Mouse (Mus musculus): ENCODE measurements around the gene Gm826. TPM values are rescaled to one million over a fixed set of nuclear protein-coding genes. Genes with fewer than 3 reads are reported as not detected.

Gene Gm826
- polyA plus RNA-seq, 1 experiment from 2014 or later = 0.28 TPM

GRCm38 (mm10) chr2:160305070-160305469, 28.9 kb downstream of the Gm826 start:
- no peaks in the 10 kb centered on the region for H3K9me3 ChIP-seq (replicated peaks)
- WGBS = 91% methylated on average over 3 of the region's 3 CpGs
- H3K36me3 ChIP-seq = no peaks in the 10 kb centered on the region
- H3K27ac ChIP-seq = no peak overlapping the region
- no peaks in the 10 kb centered on the region for H3K4me1 ChIP-seq
- DNase-seq (ENCODE audit: low spot score) = no peak
- H3K4me3 ChIP-seq = no peak overlapping the region
- H3K27me3 ChIP-seq (ENCODE audit: low read depth, poor library complexity, severe bottlenecking) = no peaks in the 10 kb centered on the region

DNA sequence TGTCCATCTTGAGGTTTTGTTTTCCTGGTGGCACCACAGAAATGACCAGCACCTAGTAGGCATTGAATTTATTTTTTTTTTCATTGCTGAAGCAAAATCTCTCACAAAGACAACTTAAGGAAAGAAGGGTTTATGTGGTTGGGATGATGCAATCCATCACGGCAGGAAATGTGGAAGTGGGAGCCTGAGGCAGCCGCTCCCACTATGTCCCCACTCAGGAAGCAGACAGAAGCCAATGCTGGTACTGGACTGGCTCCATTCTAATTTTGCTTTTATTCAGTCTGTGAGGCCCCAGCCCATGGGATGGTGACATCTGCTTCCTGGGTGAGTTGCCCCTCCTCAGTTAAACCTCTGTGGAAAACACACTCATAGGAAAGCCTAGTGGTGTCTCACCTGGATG, 30.0 kb downstream of the Gm826 start:
- Histone ChIP-seq H3K36me3 (no peaks in the 10 kb centered on the region), H3K9me3 (replicated peaks) (no peaks in the 10 kb centered on the region), H3K4me1 (no peaks in the 10 kb centered on the region), H3K4me3 (no peak overlapping the region), H3K27me3 (ENCODE audit: low read depth, poor library complexity, severe bottlenecking) (no peaks in the 10 kb centered on the region), H3K27ac (no peak overlapping the region)
- no peak for DNase-seq (ENCODE audit: low spot score)
- WGBS = 88% methylated on average over 2 of the region's 2 CpGs

DNA sequence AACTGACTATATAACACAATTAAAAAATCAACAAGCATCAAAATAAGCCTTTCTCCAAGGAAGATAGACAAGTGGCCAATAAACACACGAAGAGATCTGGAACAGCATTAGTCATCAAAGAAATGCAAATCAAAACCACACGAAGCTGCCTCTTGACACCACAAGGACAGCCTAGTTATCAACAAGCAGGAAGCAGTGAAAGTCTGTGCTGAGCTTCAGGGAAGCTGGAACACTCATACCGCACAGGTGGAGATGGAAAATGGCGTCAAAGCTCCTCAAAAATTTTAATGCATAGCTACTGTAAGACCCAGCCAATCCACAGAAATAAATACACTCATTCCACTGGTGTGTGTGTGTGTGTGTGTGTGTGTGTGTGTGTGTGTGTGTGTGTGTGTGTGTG, 31.9 kb downstream of the Gm826 start:
- H3K4me3 ChIP-seq = no peak overlapping the region
- no peaks in the 10 kb centered on the region for H3K4me1 ChIP-seq
- 60% methylated on average over 4 of the region's 4 CpGs for WGBS
- H3K9me3 ChIP-seq (replicated peaks) = no peaks in the 10 kb centered on the region
- no peak overlapping the region for H3K27ac ChIP-seq
- no peak for DNase-seq (ENCODE audit: low spot score)
- no peaks in the 10 kb centered on the region for H3K36me3 ChIP-seq
- H3K27me3 ChIP-seq (ENCODE audit: low read depth, poor library complexity, severe bottlenecking) = no peaks in the 10 kb centered on the region

DNA sequence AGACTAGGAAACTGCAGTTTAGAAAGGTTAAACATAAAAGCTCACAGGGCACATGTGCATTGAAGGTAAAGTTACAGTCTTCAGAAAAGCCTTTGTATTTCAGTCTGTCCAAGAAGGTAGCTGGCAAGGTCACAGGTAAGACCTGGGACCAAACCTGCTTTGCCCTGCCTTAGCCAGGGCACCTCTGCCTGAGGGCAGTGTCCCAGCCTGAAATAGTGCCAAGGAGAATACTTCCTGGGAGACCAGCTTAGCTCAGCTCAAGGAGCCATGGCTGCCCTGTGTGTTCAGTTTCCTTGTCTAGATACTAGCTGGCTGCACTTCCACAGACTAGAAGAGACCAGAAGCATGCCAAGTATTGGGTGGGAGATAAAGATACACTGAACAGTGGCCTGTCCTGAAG, 35.4 kb downstream of the Gm826 start:
- no peak overlapping the region for H3K4me3 ChIP-seq
- no peaks in the 10 kb centered on the region for H3K9me3 ChIP-seq (replicated peaks)
- no peaks in the 10 kb centered on the region for H3K27me3 ChIP-seq (ENCODE audit: low read depth, poor library complexity, severe bottlenecking)
- no peaks in the 10 kb centered on the region for H3K4me1 ChIP-seq
- no peaks in the 10 kb centered on the region for H3K36me3 ChIP-seq
- no peak overlapping the region for H3K27ac ChIP-seq
- DNase-seq (ENCODE audit: low spot score) = no peak

DNA sequence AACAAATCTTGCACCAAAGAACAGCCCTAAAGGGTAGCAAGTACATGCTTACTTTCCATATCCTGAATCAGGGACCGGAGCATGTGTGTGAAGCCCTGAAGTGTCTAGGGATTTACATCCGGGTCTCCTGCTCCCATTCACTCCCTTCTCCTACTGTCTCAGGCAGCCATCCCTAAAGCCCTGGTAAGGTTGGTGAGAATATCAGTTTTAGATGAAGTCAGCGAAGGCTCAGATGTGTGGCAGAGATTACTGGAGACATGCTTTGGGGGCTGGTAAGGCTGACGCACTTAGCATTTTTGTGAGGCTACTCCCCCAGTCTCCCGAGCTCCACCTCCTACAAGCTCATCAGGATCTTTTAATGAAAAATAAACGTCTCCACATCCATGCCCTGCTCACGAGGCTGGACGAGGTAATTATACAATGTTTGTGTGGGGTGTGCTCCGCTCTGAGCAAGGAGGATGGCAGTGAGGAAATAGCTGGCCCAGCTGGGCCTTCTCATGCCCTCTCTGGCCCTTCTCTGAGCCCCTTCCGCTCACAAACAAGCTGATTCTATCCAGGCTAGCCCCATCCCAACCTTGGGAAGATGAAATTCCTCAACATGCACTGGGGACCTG, 45.3 kb downstream of the Gm826 start:
- DNase-seq (ENCODE audit: low spot score) = no peak
- Histone ChIP-seq H3K27me3 (ENCODE audit: low read depth, poor library complexity, severe bottlenecking) (no peaks in the 10 kb centered on the region), H3K4me3 (no peak overlapping the region), H3K4me1 (no peaks in the 10 kb centered on the region), H3K27ac (no peak overlapping the region), H3K36me3 (no peaks in the 10 kb centered on the region), H3K9me3 (replicated peaks) (no peaks in the 10 kb centered on the region)
- WGBS = 79% methylated on average over 10 of the region's 10 CpGs

DNA sequence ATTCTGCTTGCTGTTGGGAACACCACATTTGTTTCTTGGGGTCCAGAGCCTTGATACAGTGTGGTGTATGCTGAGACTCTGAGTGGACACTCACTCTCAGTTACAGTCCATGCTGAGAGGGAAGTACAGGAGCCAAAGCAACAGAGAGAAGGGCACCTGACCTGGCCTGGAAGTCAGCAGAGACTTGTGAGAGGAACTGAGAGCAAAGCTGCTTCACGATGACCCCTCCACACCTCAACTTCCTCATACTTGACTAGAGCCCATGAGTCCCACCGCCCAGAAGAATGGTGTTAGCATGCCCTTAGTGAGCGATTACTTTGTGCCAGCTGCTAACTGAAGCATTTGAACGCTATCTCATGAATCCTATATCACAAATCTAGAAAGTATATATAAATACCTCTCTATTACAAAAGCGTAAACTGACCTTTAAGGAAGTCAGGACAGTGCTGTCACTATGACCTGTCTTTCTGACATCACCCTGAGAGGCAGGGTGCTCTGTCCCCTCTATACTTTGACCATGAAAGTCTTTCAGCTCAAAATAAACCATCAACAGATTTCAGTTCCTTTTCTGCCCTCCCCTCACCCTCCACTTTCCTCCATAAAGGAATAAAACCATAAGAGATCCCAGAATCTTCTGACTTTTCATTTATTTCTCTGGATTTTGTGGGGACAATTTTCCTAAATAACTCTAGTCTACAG, 57.9 kb downstream of the Gm826 start:
- DNase-seq (ENCODE audit: low spot score) = no peak
- Histone ChIP-seq H3K4me3 (no peak overlapping the region), H3K36me3 (no peaks in the 10 kb centered on the region), H3K9me3 (replicated peaks) (no peaks in the 10 kb centered on the region), H3K27me3 (ENCODE audit: low read depth, poor library complexity, severe bottlenecking) (no peaks in the 10 kb centered on the region), H3K27ac (no peak overlapping the region), H3K4me1 (no peaks in the 10 kb centered on the region)
- 87% methylated on average over 5 of the region's 5 CpGs for WGBS

GRCm38 (mm10) chr2:160267828-160268453, 66.0 kb downstream of the Gm826 start:
- no peaks in the 10 kb centered on the region for H3K9me3 ChIP-seq (replicated peaks)
- no peak for DNase-seq (ENCODE audit: low spot score)
- H3K36me3 ChIP-seq = no peaks in the 10 kb centered on the region
- WGBS = 93% methylated on average over 11 of the region's 11 CpGs
- no peak overlapping the region for H3K4me3 ChIP-seq
- no peak overlapping the region for H3K27ac ChIP-seq
- no peaks in the 10 kb centered on the region for H3K27me3 ChIP-seq (ENCODE audit: low read depth, poor library complexity, severe bottlenecking)
- H3K4me1 ChIP-seq = no peaks in the 10 kb centered on the region

GRCm38 (mm10) chr2:160263861-160264260, 70.1 kb downstream of the Gm826 start:
- no peak overlapping the region for H3K27ac ChIP-seq
- no peaks in the 10 kb centered on the region for H3K27me3 ChIP-seq (ENCODE audit: low read depth, poor library complexity, severe bottlenecking)
- no peak overlapping the region for H3K4me3 ChIP-seq
- no peak for DNase-seq (ENCODE audit: low spot score)
- H3K9me3 ChIP-seq (replicated peaks) = no peaks in the 10 kb centered on the region
- 89% methylated on average over 8 of the region's 8 CpGs for WGBS
- no peaks in the 10 kb centered on the region for H3K4me1 ChIP-seq
- H3K36me3 ChIP-seq = no peaks in the 10 kb centered on the region

- Histone ChIP-seq H3K27ac (no peak overlapping the region), H3K4me3 (no peak overlapping the region), H3K36me3 (no peaks in the 10 kb centered on the region), H3K4me1 (no peaks in the 10 kb centered on the region), H3K27me3 (ENCODE audit: low read depth, poor library complexity, severe bottlenecking) (no peaks in the 10 kb centered on the region), H3K9me3 (replicated peaks) (no peaks in the 10 kb centered on the region)
- WGBS = 91% methylated on average over 3 of the region's 3 CpGs
- DNase-seq (ENCODE audit: low spot score) = no peak
Measured at GRCm38 (mm10) chr2:160261538-160261937, 72.4 kb downstream of the Gm826 start.

Other genes starting within 250 kb of the Gm826 start
- 2.2 and 4.2 TPM in 2 replicates for gene Mafb, start 32.9 kb upstream of the Gm826 start, polyA plus RNA-seq (2016; fragmentation: Nextera tagmentation; extraction: Ambion mirVana)